Mouse (Mus musculus): Measurements from ENCODE around the gene Ndufs3.

Gene Ndufs3

GRCm38 (mm10) chr2:90848331-90848730, 56.3 kb downstream of the Ndufs3 start:
- DNase-seq (ENCODE audit: low spot score): no peak

- DNase-seq (ENCODE audit: low spot score): no peak
Measured at GRCm38 (mm10) chr2:90847681-90848050, 57.0 kb downstream of the Ndufs3 start.

- peak; percentile 99 for DNase-seq (ENCODE audit: low spot score)
Measured at GRCm38 (mm10) chr2:90846955-90847680, 57.5 kb downstream of the Ndufs3 start, which contains the start of gene Mtch2. Gene Mtch2 (plus strand): TSS chr2:90847155.

DNA sequence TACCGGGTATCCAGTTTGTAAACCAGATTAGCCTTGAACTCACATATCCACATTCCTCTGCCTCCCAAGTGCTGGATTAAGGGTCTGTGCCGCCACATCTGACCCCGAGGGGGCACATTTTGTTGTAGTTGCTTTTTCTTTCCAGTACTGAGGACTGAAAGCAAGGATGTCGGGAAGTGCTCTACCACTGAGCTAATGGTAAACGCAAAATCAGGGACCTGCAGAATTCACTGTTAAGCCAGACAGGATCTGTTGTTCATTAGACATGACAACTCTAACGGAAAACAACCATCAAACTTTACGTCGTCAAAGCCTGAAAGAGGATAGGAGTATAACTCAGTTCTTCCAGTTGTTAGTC, 58.1 kb downstream of the Ndufs3 start:
- DNase-seq (ENCODE audit: low spot score): no peak

DNA sequence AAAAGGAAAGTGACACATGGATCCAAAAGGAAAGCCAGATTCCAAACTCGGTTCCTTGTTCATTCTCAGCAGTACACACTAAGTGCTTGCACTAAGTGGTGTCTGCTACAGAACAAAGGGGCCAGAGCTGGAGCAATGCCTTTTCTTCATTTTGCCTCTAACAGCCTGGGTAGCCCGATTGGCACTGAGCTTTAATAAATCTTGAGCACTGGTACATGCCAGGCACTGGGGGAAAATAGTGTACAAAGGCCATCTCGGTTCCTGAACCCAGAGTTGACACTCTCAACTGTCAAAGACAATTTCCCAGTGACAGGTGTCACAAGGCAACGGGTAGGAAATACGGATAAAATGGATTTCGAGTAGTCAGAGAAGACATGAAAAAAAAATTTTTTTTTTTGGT, 58.5 kb downstream of the Ndufs3 start:
- DNase-seq (ENCODE audit: low spot score): no peak

DNA sequence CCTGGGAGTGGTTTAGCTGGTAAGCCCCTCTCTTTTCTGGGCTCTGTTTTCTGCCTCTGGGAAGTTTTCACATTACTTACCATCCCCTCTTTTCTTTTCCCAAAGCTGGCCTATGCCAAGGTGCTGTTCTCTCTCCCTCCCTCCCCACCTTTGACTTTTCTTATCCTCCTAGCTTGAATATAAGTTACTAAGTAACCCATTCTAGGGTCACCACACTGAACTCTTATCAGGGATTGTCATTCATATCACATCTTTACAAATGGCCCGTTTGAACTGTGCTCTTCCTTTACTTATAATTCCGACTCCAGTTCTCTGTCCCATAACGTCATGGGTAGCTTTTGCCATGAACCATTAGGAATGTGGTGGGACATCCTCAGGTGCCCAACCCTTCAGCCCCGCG, 59.4 kb downstream of the Ndufs3 start:
- DNase-seq (ENCODE audit: low spot score): no peak

All from urinary bladder, postnatal 25 days (tissue).